Mouse (Mus musculus): ENCODE measurements around the gene Stub1. TPM values are rescaled to one million over a fixed set of nuclear protein-coding genes. Genes with fewer than 3 reads are reported as not detected.

Gene Stub1
- 100 to 1,000 TPM in 8 of 26 experiments, 10 to 100 TPM in 18; 45.5 to 135 (median 79.3) TPM for total RNA-seq (2018; cell fraction: chromatin; rRNA removed)
- 100 to 1,000 TPM in 2 of 26 experiments, 10 to 100 TPM in 24; 54.9 to 108 (median 75.5) TPM for total RNA-seq (2018; cell fraction: cytosol; rRNA removed)
- 100 to 1,000 TPM in 7 of 26 experiments, 10 to 100 TPM in 19; 52.1 to 180 (median 83.0) TPM for total RNA-seq (2018; cell fraction: nucleus; rRNA removed)
- polyA plus RNA-seq (2018): 74.2 to 109 TPM (median 78.5 TPM) in 3 replicates

DNA sequence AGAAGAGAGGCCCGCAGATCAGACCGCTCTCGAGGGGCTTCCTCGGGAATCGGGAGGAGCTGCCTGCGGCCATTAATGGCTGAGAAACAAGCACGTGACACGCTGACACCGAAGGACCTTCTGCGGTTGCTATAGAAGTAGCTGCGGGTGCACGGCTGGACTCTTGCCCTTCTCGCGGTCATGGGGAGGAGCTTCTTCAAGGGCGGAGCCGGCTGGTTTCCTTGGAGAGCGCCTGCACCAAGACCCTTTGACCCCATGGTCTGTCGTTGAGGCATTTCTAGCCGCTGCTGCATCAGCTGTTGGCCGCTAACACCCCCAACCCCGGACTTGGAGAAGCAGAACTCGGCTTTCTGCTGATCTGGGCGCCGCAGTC is at the start of gene Stub1:
TSS of gene Stub1 (minus strand) at position 114 of the 373 bp plus-strand sequence.
- Histone ChIP-seq H3K36me3 (ENCODE audit: inconsistent target) (peaks cover 14% of the 10 kb centered on the region; the same call in 1 of the 2 replicates), H3K79me2 (ENCODE audit: inconsistent target) (peaks cover 65% of the 10 kb centered on the region), H3K4me3 (ENCODE audit: inconsistent target) (peak within 1 kb of the TSS; percentile 77), H3K27ac (peak within 1 kb of the TSS; percentile 92)
- 2% methylated on average over 23 of the region's 24 CpGs for WGBS (ENCODE audit: missing documents)

GRCm38 (mm10) chr17:25882306-25882705 is 49.1 kb upstream of the Stub1 start:
- Histone ChIP-seq H3K4me3 (ENCODE audit: inconsistent target) (no peak overlapping the region), H3K79me2 (ENCODE audit: inconsistent target) (no peaks in the 10 kb centered on the region; the same call in 1 of the 2 replicates), H3K36me3 (ENCODE audit: inconsistent target) (peaks cover 41% of the 10 kb centered on the region), H3K27ac (no peak overlapping the region)
- WGBS (ENCODE audit: missing documents): 83% methylated on average over 5 of the region's 5 CpGs

DNA sequence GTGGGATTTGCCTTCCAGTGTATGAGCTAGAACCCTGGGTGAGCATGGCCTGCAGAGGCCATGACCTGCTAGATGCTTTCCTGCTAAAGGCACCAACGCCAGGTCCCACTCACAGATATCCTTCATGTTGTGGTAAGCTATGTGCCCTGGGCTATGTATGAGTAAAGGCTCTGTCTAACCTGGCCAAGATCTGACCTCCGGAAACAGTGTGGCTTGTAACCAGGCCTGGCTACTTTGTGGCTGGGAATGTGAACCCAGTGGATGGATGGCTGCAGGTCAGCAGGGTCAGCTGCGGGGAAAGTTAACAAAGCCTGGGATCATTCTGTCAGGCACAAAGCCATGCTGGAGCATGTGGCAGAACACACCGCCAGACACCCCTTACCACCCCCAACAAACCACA is 48.5 kb upstream of the Stub1 start:
- WGBS (ENCODE audit: missing documents): 98% methylated on average over 4 of the region's 4 CpGs
- Histone ChIP-seq H3K27ac (no peak overlapping the region), H3K79me2 (ENCODE audit: inconsistent target) (no peaks in the 10 kb centered on the region), H3K36me3 (ENCODE audit: inconsistent target) (peaks cover 40% of the 10 kb centered on the region), H3K4me3 (ENCODE audit: inconsistent target) (no peak overlapping the region)

DNA sequence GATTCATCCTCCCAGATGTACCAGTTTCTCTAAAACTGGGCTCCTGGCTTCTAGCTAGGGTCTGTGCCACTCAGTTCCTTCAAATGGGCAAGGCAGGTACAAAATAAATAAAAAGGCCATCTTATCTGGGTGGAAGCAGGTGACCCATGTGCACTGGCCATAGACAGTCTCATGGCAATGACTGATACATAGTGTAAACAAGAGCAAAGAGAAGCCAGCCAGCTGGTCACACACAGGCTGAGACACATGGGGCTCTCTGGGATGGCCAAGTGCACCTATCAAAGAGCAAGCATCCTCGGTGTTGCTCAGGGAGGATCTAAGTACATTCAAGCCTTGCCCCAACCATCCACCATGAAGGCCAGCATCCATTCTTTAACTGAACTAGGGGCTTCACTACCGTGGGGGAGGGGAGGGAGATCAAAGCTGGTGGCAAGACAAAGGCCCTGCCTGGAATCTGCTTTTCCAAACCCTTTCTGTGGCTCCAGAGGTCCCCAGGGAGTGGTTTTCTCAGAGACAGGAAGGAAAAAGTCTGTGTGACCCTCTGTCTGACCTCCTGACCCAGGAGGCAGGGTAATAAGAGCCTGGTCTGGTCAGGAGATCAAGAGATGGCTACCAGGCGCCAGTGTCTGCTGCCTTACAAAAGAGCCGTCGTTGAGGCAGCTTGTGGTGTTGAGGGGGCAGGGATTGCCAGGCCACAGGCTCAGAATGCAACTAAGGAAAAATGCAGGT is 47.9 kb upstream of the Stub1 start:
- H3K4me3 ChIP-seq (ENCODE audit: inconsistent target): no peak overlapping the region
- 74% methylated on average over 5 of the region's 5 CpGs for WGBS (ENCODE audit: missing documents)
- no peaks in the 10 kb centered on the region for H3K79me2 ChIP-seq (ENCODE audit: inconsistent target)
- H3K27ac ChIP-seq: no peak overlapping the region
- H3K36me3 ChIP-seq (ENCODE audit: inconsistent target): peaks cover 40% of the 10 kb centered on the region

DNA sequence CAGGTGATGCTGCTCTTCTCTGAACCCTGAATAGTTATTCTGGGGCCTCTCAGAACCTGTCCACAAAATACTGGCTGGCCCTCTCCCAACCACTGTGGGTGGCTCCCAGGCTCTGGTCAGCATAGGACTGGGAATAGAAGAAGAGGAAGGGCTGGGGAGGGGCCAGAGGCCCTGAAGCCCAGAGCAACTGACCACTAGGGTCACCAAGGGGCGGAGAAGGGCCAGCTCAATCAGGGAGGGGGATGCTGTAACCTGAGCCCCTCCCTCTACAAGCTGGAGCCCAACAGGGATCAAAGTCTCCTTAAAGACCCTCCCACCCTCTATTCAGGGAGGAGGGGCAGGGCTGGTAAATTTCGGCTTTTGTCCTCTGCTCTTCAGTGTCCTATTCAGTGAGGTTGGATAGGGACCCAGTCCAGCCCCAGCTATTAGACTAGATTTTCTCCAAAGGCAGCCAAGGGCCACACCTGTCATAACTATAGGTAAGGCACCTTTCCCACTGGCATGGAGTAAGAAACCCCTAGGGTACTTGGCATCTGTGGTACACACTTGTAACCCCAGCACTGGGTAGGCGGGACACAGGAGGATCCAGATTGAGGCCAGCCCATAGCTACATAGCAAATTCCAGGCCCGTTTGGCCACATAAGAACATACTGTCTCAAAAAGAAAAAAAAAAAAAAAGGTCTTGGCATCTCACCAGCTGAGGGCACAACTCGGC is 47.1 kb upstream of the Stub1 start, which contains the start of gene Wfikkn1:
TSS of gene Wfikkn1 (minus strand) at position 663 of the 715 bp plus-strand sequence.
- peaks cover 35% of the 10 kb centered on the region for H3K36me3 ChIP-seq (ENCODE audit: inconsistent target)
- H3K4me3 ChIP-seq (ENCODE audit: inconsistent target): no peak within 1 kb of the TSS
- 75% methylated on average over 5 of the region's 5 CpGs for WGBS (ENCODE audit: missing documents)
- no peak within 1 kb of the TSS for H3K27ac ChIP-seq
- H3K79me2 ChIP-seq (ENCODE audit: inconsistent target): no peaks in the 10 kb centered on the region

GRCm38 (mm10) chr17:25879750-25880149 is 46.5 kb upstream of the Stub1 start:
- peaks cover 30% of the 10 kb centered on the region for H3K36me3 ChIP-seq (ENCODE audit: inconsistent target)
- 97% methylated on average over 5 of the region's 8 CpGs for whole genome bisulfite sequencing (ENCODE audit: missing documents)
- no peak overlapping the region for H3K4me3 ChIP-seq (ENCODE audit: inconsistent target)
- H3K79me2 ChIP-seq (ENCODE audit: inconsistent target): no peaks in the 10 kb centered on the region
- H3K27ac ChIP-seq: no peak overlapping the region

DNA sequence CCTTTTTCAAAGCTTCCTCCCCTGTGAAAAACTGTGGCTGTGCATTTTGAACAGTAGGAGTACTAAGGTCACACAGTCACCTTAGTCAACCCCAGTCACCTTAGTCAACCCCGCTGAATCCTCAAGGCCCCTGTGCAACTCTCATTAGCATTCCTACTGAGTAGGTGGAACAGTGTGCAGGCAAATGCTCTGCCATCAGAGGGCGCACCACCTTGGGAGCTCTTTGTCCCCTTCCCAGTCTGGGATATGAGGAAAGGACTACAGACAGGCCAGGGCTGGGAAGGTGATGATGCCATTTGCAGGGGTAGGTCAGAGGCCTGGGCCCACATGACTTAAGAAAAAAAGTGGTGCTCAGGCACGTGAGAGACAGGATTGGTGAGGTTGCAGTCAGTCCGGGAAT is 46.1 kb upstream of the Stub1 start:
- Histone ChIP-seq H3K4me3 (ENCODE audit: inconsistent target) (no peak overlapping the region), H3K36me3 (ENCODE audit: inconsistent target) (peaks cover 25% of the 10 kb centered on the region), H3K27ac (no peak overlapping the region), H3K79me2 (ENCODE audit: inconsistent target) (no peaks in the 10 kb centered on the region)
- 95% methylated on average over 4 of the region's 4 CpGs for WGBS (ENCODE audit: missing documents)

GRCm38 (mm10) chr17:25878611-25879180 is 45.5 kb upstream of the Stub1 start:
- Histone ChIP-seq H3K4me3 (ENCODE audit: inconsistent target) (no peak overlapping the region), H3K27ac (no peak overlapping the region), H3K36me3 (ENCODE audit: inconsistent target) (peaks cover 20% of the 10 kb centered on the region), H3K79me2 (ENCODE audit: inconsistent target) (no peaks in the 10 kb centered on the region)
- 93% methylated on average over 19 of the region's 19 CpGs for WGBS (ENCODE audit: missing documents)

DNA sequence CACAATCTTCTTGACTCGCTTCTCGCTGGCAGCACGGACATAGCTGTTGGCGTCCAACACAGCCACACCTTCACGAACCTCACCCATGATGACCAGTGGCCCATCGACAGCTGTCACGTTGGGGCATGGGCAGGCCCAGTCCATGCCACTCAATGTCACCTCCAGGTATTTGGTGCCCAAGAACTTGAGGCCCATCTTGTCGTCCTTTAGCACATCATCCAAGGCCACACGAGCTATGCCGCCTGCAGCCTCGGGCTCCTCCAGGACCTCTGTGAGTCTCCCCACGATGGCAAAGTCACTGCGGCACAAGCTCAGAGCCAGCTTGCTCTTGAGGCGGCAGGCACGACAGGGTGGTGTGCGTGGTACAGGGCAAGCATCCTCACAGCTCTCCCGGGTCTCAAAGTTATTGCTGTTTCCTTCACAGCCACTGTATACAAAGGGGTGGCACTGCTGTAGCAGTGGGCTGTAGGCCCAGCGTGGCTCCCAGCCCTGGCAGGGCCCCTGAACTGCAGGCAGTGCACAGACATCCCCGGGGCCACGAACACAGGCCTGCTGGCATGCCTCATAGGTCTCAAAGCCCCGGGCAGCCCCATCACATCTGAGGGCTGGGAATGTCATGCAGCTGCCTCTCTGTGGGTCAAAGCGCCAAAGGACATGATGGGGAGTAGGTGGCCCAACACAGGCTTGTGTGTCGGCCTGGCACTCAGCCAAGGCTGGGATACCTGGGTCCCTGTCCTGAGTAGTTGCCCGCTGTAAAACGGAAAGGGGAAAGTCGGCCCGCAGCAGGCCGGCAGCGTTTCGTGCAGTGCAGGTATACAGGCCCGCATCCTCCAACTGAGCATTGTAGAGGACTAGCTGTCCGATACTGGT is 44.8 kb upstream of the Stub1 start:
- no peak overlapping the region for H3K4me3 ChIP-seq (ENCODE audit: inconsistent target)
- no peaks in the 10 kb centered on the region for H3K79me2 ChIP-seq (ENCODE audit: inconsistent target)
- whole genome bisulfite sequencing (ENCODE audit: missing documents): 95% methylated on average over 32 of the region's 32 CpGs
- peaks cover 12% of the 10 kb centered on the region for H3K36me3 ChIP-seq (ENCODE audit: inconsistent target)
- H3K27ac ChIP-seq: no peak overlapping the region

DNA sequence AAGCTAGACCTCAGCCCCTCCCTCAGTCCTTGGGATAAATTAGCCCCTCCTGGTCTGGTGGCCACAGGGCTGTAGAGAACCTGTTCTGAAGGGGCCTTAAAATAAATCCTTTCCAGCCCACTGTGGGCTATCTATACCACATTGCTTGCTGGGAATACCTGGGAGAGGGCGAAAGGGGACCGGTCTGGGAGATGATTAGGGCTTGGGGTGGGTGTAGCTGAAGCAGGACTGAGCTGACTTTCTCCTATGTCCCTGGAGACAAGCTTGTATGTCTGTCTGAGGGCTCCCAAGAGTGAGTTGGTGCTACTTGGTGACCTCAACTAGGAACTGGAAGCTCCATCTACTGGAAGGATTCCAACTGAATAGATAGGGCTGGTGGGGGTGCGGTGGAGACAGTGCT is 43.8 kb upstream of the Stub1 start:
- Histone ChIP-seq H3K36me3 (ENCODE audit: inconsistent target) (peaks cover 3% of the 10 kb centered on the region), H3K27ac (no peak overlapping the region), H3K4me3 (ENCODE audit: inconsistent target) (no peak overlapping the region), H3K79me2 (ENCODE audit: inconsistent target) (no peaks in the 10 kb centered on the region)
- WGBS (ENCODE audit: missing documents): 96% methylated on average over 2 of the region's 3 CpGs

DNA sequence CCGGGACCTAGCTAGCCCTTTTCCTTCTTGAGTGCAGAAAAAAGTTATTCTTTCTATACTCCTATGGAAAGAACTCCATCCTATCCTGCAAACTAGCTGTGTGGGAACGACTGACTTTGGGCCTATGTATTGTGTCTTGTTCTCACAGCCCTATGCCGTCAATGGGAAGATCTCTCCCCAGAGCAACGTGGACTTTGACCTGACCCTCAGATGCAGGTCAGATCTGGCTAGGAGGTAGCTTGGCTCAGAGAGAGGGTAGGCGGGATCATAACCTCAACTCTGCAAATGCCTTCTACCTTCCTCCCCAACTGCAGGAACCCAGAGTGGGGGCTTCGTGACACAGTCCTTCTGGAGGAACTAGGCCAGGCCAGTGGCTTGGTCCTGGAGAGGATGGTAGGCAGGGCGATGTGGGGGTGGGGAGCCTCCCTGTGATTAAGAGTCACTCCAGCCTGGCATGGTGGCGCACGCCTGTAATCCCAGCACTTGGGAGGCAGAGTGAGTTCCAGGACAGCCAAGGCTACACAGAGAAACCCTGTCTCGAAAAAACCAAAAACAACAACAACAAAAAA is 43.2 kb upstream of the Stub1 start:
- Histone ChIP-seq H3K27ac (no peak overlapping the region), H3K36me3 (ENCODE audit: inconsistent target) (no peaks in the 10 kb centered on the region), H3K4me3 (ENCODE audit: inconsistent target) (no peak overlapping the region), H3K79me2 (ENCODE audit: inconsistent target) (no peaks in the 10 kb centered on the region)
- WGBS (ENCODE audit: missing documents): 87% methylated on average over 10 of the region's 10 CpGs

DNA sequence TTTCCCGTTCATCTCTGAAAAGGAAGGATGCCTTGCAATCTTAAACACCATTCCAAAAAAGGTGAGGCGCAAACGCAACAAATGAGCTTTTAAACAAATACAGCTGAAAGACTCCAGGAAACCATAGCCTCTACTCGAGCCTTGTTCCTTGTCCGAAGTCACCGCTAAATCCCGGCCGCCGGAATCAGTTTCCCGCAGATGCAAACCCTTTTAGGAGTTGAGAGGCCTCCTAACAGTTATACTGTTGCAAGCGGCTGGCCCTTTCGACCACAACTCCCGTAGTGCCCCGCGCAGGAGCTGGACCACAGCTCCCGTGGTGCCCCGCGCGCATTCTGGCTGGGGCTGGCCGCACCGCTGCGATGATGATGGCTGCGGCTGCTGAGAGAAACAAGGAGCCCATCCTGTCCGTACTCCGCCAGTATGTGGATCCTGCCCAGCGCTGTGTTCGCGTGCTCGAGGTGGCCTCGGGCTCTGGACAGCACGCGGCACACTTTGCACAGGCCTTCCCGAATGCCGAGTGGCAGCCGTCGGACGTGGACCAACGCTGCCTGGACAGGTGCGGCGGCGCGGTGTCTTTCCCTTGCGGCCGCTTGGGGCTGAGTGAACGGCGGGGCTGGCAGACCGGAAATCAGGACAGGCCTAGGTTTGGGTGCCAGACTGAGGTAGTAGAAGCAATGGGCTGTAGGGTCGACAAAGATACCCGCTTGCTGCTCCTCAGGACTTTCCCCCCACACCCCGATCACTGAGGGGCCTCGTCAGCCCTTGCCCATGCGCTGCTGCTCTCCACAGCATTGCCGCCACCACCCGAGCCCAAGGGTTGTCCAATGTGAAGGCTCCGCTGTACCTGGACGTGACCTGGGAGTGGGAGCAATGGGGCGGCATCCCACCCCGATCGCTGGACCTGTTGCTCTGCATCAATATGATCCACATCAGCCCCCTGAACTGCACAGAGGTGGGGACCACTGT is 42.2 kb upstream of the Stub1 start:
- H3K36me3 ChIP-seq (ENCODE audit: inconsistent target): no peaks in the 10 kb centered on the region
- H3K4me3 ChIP-seq (ENCODE audit: inconsistent target): peak overlapping the region; percentile 46
- 2% methylated on average over 59 of the region's 59 CpGs for WGBS (ENCODE audit: missing documents)
- no peaks in the 10 kb centered on the region for H3K79me2 ChIP-seq (ENCODE audit: inconsistent target)
- H3K27ac ChIP-seq: peak overlapping the region; percentile 31; the same call in 1 of the 2 replicates

- WGBS (ENCODE audit: missing documents): under 1% methylated on average over 25 of the region's 25 CpGs
- Histone ChIP-seq H3K36me3 (ENCODE audit: inconsistent target) (no peaks in the 10 kb centered on the region), H3K4me3 (ENCODE audit: inconsistent target) (peak within 1 kb of the TSS; percentile 46), H3K27ac (peak within 1 kb of the TSS; percentile 31), H3K79me2 (ENCODE audit: inconsistent target) (no peaks in the 10 kb centered on the region)
Measured at GRCm38 (mm10) chr17:25874721-25875170, 41.5 kb upstream of the Stub1 start, which contains the start of gene Mettl26. Mettl26 (plus strand) TSS chr17:25875074.

Data from macrophage (primary cell).